Mouse (Mus musculus) limb, embryonic 12.5 days (tissue): ENCODE results near the gene Sipa1. TPM values are rescaled to one million over a fixed set of nuclear protein-coding genes. Genes with fewer than 3 reads are reported as not detected.

Experiments used
- ATAC-seq: fragments of 200-750 bp; cut with Nextera tagmentation; 2 replicates; pipeline ENCODE4 v1.8.0; 2017; ENCODE audit warnings: low read depth, moderate TSS enrichment; ENCODE audit not compliant: insufficient number of reproducible peaks, insufficient read depth, low FRiP score, low TSS enrichment
- H3K27ac ChIP-seq: fragments of 300-500 bp; sonication (generic); 2 replicates; pipeline ENCODE4 v1.5.1; 2016; ENCODE audit warnings: mild to moderate bottlenecking, moderate library complexity
- H3K27me3 ChIP-seq: fragments of 300-500 bp; sonication (generic); 2 replicates; pipeline ENCODE4 v1.6.1; 2016; ENCODE audit warnings: mild to moderate bottlenecking, moderate library complexity
- H3K36me3 ChIP-seq: fragments of 300-500 bp; sonication (generic); 2 replicates; pipeline ENCODE4 v1.6.1; 2016; ENCODE audit warnings: mild to moderate bottlenecking, moderate library complexity
- H3K4me1 ChIP-seq: fragments of 300-500 bp; sonication (generic); replicated peaks from 2 replicates; pipeline ENCODE4 v1.6.1; 2016
- H3K4me2 ChIP-seq: fragments of 300-500 bp; sonication (generic); 2 replicates; pipeline ENCODE4 v1.6.1; 2016; ENCODE audit warnings: mild to moderate bottlenecking, moderate library complexity
- H3K4me3 ChIP-seq: fragments of 300-500 bp; sonication (generic); replicated peaks from 2 replicates; pipeline ENCODE4 v1.5.1; 2016; ENCODE audit warnings: mild to moderate bottlenecking
- H3K9ac ChIP-seq: fragments of 300-500 bp; sonication (generic); replicated peaks from 2 replicates; pipeline ENCODE4 v1.6.1; 2016; ENCODE audit warnings: mild to moderate bottlenecking, moderate library complexity
- H3K9me3 ChIP-seq: fragments of 300-500 bp; sonication (generic); 2 replicates; pipeline ENCODE4 v1.6.1; 2016; ENCODE audit warnings: mild to moderate bottlenecking, moderate library complexity
- WGBS: fragments of 180-500 bp; shearing (Covaris S2); methylation state at CpG from one replicate; pipeline ENCODE4 v1.1.7; 2016; 5-methylcytosine and 5-hydroxymethylcytosine counted together
- microRNA-seq: library from miRNA; unstranded; fragments of <30 nt; microRNA quantifications from one replicate; pipeline ENCODE4, GENCODE M21; 2017
- polyA plus RNA-seq: library from polyadenylated mRNA; unstranded; fragments of >200 nt; fragmentation: Nextera tagmentation; extraction: Ambion mirVana; gene quantifications from 2 replicates; pipeline ENCODE4 v1.2.1, GENCODE M21; 2016

Gene Sipa1
- polyA plus RNA-seq, 1 experiment from 2014 or later: 26.5 TPM

GRCm38 (mm10) chr19:5601752-5602541 lies 61.6 kb downstream of the Sipa1 start, which contains the start of gene Rnaseh2c:
Rnaseh2c (plus strand) TSS chr19:5601873.
- Histone ChIP-seq H3K9ac (peak within 1 kb of the TSS; percentile 96), H3K4me3 (peak within 1 kb of the TSS; percentile 97), H3K4me2 (peak within 1 kb of the TSS; percentile 90), H3K36me3 (peaks cover 41% of the 10 kb centered on the region), H3K27ac (peak within 1 kb of the TSS; percentile 90), H3K27me3 (no peaks in the 10 kb centered on the region), H3K4me1 (peaks cover 13% of the 10 kb centered on the region), H3K9me3 (no peaks in the 10 kb centered on the region)
- under 1% methylated on average over 64 of the region's 64 CpGs for WGBS
- ATAC-seq: peak; percentile 69; the same call in 1 of the 2 replicates

Small RNA genes within 50 kb of the gene (microRNA-seq; reads per million reads assigned to microRNA genes)
- 0.70 reads per million for gene Mir6987

Other genes starting within 250 kb of the Sipa1 start
- gene Drap1, start 238.7 kb downstream of the Sipa1 start, polyA plus RNA-seq: 310 and 324 TPM in 2 replicates
- gene AI837181, start 238.6 kb downstream of the Sipa1 start, polyA plus RNA-seq: 65.0 and 69.1 TPM in 2 replicates
- gene Fosl1, start 216.2 kb downstream of the Sipa1 start, polyA plus RNA-seq: not detected in 2 replicates
- 10.4 and 10.8 TPM in 2 replicates for gene Ccdc85b, start 205.8 kb downstream of the Sipa1 start, polyA plus RNA-seq
- gene Fibp, start 203.1 kb downstream of the Sipa1 start, polyA plus RNA-seq: 130 and 140 TPM in 2 replicates
- gene Ctsw, start 195.2 kb downstream of the Sipa1 start, polyA plus RNA-seq: 2.2 and 2.9 TPM in 2 replicates
- gene Efemp2, start 189.8 kb downstream of the Sipa1 start, polyA plus RNA-seq: 138 and 139 TPM in 2 replicates
- 43.4 and 43.7 TPM in 2 replicates for gene Mus81, start 175.3 kb downstream of the Sipa1 start, polyA plus RNA-seq
- 2,525 and 2,543 TPM in 2 replicates for gene Cfl1, start 173.3 kb downstream of the Sipa1 start, polyA plus RNA-seq
- gene 1700020D05Rik, start 159.9 kb downstream of the Sipa1 start, polyA plus RNA-seq: 0.20 and 0.42 TPM in 2 replicates
- 9.3 and 10.1 TPM in 2 replicates for gene Snx32, start 153.2 kb downstream of the Sipa1 start, polyA plus RNA-seq
- 1.2 TPM in 2 replicates for gene Ovol1, start 103.1 kb downstream of the Sipa1 start, polyA plus RNA-seq
- gene Ap5b1, start 95.7 kb downstream of the Sipa1 start, polyA plus RNA-seq: 1.8 TPM in 2 replicates
- 171 and 193 TPM in 2 replicates for gene Rnaseh2c, start 61.8 kb downstream of the Sipa1 start, polyA plus RNA-seq
- gene Kat5, start 53.5 kb downstream of the Sipa1 start, polyA plus RNA-seq: 56.3 and 60.1 TPM in 2 replicates
- gene Rela, start 26.2 kb downstream of the Sipa1 start, polyA plus RNA-seq: 44.7 and 45.9 TPM in 2 replicates
- gene Map3k11, start 25.0 kb upstream of the Sipa1 start, polyA plus RNA-seq: 19.4 and 19.6 TPM in 2 replicates
- 35.9 and 38.3 TPM in 2 replicates for gene Pcnx3, start 25.2 kb upstream of the Sipa1 start, polyA plus RNA-seq
- 0.40 TPM in 1 of 2 replicates, not detected in the other for gene Kcnk7, start 40.7 kb upstream of the Sipa1 start, polyA plus RNA-seq
- 15.9 and 16.5 TPM in 2 replicates for gene Ehbp1l1, start 62.6 kb upstream of the Sipa1 start, polyA plus RNA-seq
- gene Fam89b, start 65.9 kb upstream of the Sipa1 start, polyA plus RNA-seq: 140 and 143 TPM in 2 replicates
- 17.0 and 30.3 TPM in 2 replicates for gene Ltbp3, start 77.2 kb upstream of the Sipa1 start, polyA plus RNA-seq
- gene Scyl1, start 107.7 kb upstream of the Sipa1 start, polyA plus RNA-seq: 74.9 and 78.0 TPM in 2 replicates
- 37.2 and 41.4 TPM in 2 replicates for gene Frmd8, start 211.6 kb upstream of the Sipa1 start, polyA plus RNA-seq
- gene Slc25a45, start 214.1 kb upstream of the Sipa1 start, polyA plus RNA-seq: 1.2 and 2.1 TPM in 2 replicates
- 5.5 and 6.6 TPM in 2 replicates for gene Tigd3, start 230.4 kb upstream of the Sipa1 start, polyA plus RNA-seq
- 192 and 199 TPM in 2 replicates for gene Dpf2, start 249.3 kb upstream of the Sipa1 start, polyA plus RNA-seq